ENCODE assay signal across 9 mouse cellular contexts in genomic region chr4:120747243-120747792, GRCm38 (mm10). TPM values are rescaled to one million over a fixed set of nuclear protein-coding genes. Genes with fewer than 3 reads are reported as not detected.
DNase-seq lines count a peak whose midpoint lies in the region; ATAC-seq lines count a peak whose summit lies in the region.
"Had no signal": no experiment of that assay in that cellular context is flagged by ENCODE, and none has a peak within 500 bp of the region (broad histone marks: within the 10 kb centered on the region; RNA-seq: fewer than 3 reads in every experiment).

No protein-coding gene starts in this region.

- ATAC-seq in midbrain, embryonic 16.5 days: peak; percentile 51

- H3K4me1 ChIP-seq in midbrain, embryonic 16.5 days (ENCODE audit: control insufficient read depth, insufficient read depth, low read length): peaks cover 4% of the 10 kb centered on the region

- H3K27ac ChIP-seq in midbrain, embryonic 16.5 days (ENCODE audit: low read length): no peak overlapping the region

- peak overlapping the region; percentile 99 for H3K4me2 ChIP-seq in midbrain, embryonic 16.5 days (ENCODE audit: low read length)

- no peaks in the 10 kb centered on the region for H3K36me3 ChIP-seq in midbrain, embryonic 16.5 days (ENCODE audit: control insufficient read depth, insufficient read depth, low read length)
- H3K36me3 ChIP-seq: G1E had no signal

- peak overlapping the region; percentile 66 for H3K9ac ChIP-seq in midbrain, embryonic 16.5 days (ENCODE audit: low read depth, low read length)

- 0% methylated on average over 43 of the region's 75 CpGs for WGBS in midbrain, embryonic 16.5 days

- intact Hi-C loops in heart, postnatal 25 days (cut with DNase I): loop anchor here (5.0 kb wide), 1 partner anchor 45 kb away; no protein-coding TSS in a partner anchor
- intact Hi-C loops in gastrocnemius, postnatal 36 days (cut with DNase I): no loop called here
- intact Hi-C loops in left cerebral cortex, postnatal 10 days (cut with DNase I): loop anchor here (5.0 kb wide), 2 partner anchors 55 to 155 kb away; no protein-coding TSS in a partner anchor

- no peaks in the 10 kb centered on the region for H3K9me3 ChIP-seq in midbrain, embryonic 16.5 days (replicated peaks; ENCODE audit: control insufficient read depth, low read length, poor library complexity, severe bottlenecking)

- peaks cover 31% of the 10 kb centered on the region for H3K27me3 ChIP-seq in midbrain, embryonic 16.5 days (ENCODE audit: control insufficient read depth, insufficient read depth, low read depth, low read length)

- peak overlapping the region; percentile 61 for H3K4me3 ChIP-seq in midbrain, embryonic 16.5 days (ENCODE audit: low read depth, low read length)

- DNase-seq in heart, adult 18-20 months: peak; percentile 36 to 40
- no peak for DNase-seq in heart, postnatal 25 days (ENCODE audit: low spot score)
- DNase-seq in adrenal gland, postnatal 14 days: peak; percentile 60
- DNase-seq in gastrocnemius, postnatal 36 days: peak; percentile 40 to 42
- DNase-seq in kidney, postnatal 10 days: peak; percentile 51
- no peak for DNase-seq in left cerebral cortex, postnatal 10 days (ENCODE audit: extremely low spot score in 1 of 2, low spot score in 2 of 2)
- no peak for DNase-seq in layer of hippocampus, adult 8-10 months (ENCODE audit: low spot score in 2 of 2)

RNA-seq across cellular contexts. Expression of gene Kcnq4, which starts 1.1 kb away (rescaled TPM):
- total RNA-seq in heart, adult 18-20 months (2021): 1 to 10 TPM; 1.5 to 1.9 TPM
- 1 to 10 TPM; 1.8 to 2.2 TPM for total RNA-seq in heart, postnatal 25 days (2021)
- total RNA-seq in adrenal gland, postnatal 14 days (2021): 3.1 and 4.2 TPM in 2 replicates
- 10 to 100 TPM; 18.6 to 18.9 TPM for total RNA-seq in gastrocnemius, postnatal 36 days (2021)
- polyA plus RNA-seq in midbrain, embryonic 16.5 days (2015; fragmentation: Nextera tagmentation; extraction: Ambion mirVana): 5.3 and 5.8 TPM in 2 replicates
- total RNA-seq in left cerebral cortex, postnatal 10 days (2021): 10 to 100 TPM; 11.4 to 12.6 TPM
- total RNA-seq in layer of hippocampus, adult 8-10 months (2022): 1 to 10 TPM; 3.8 to 4.8 (median 4.3) TPM
- polyA plus RNA-seq: G1E had no signal

Comparison
In these comparisons a context has a peak if more than half of its experiments do, and no peak if none do; other contexts are left out.
1. DNase-seq: peak in heart, adult 18-20 months (2 of 2), adrenal gland, postnatal 14 days (single experiment), gastrocnemius, postnatal 36 days (2 of 2) and kidney, postnatal 10 days (single experiment); none in heart, postnatal 25 days (single experiment), left cerebral cortex, postnatal 10 days (0 of 2) and layer of hippocampus, adult 8-10 months (0 of 2).